ENCODE assay signal across 7 mouse cellular contexts in genomic region chr9:70543048-70543880, GRCm38 (mm10). TPM values are rescaled to one million over a fixed set of nuclear protein-coding genes. Genes with fewer than 3 reads are reported as not detected.
DNase-seq lines count a peak whose midpoint lies in the region; ATAC-seq lines count a peak whose summit lies in the region.

No protein-coding gene starts in this region.

- H3K9me3 ChIP-seq in embryonic facial prominence, embryonic 14.5 days (ENCODE audit: control insufficient read depth, low read length), result no peaks in the 10 kb centered on the region
- H3K9me3 ChIP-seq in hindbrain, embryonic 15.5 days, result no peaks in the 10 kb centered on the region
- H3K9me3 ChIP-seq in lung, embryonic 16.5 days (ENCODE audit: control insufficient read depth, low read length), result no peaks in the 10 kb centered on the region

- WGBS in embryonic facial prominence, embryonic 14.5 days, result 2% methylated on average over 34 of the region's 64 CpGs
- WGBS in hindbrain, embryonic 15.5 days, result under 1% methylated on average over 58 of the region's 64 CpGs
- under 1% methylated on average over 61 of the region's 64 CpGs for WGBS in lung, embryonic 16.5 days

- peak; percentile 56 for DNase-seq in ovary, adult 18-20 months (ENCODE audit: low spot score)
- DNase-seq in ovary, postnatal 10 days (ENCODE audit: low spot score), result no peak
- DNase-seq in ZHBTc4 (ENCODE audit: low read depth, low spot score), result peak; percentile 75
- peak; percentile 77 for DNase-seq in embryonic facial prominence, embryonic 14.5 days (ENCODE audit: low spot score)
- DNase-seq in right cerebral cortex, postnatal 36 days (ENCODE audit: low spot score in 2 of 2), result peak; percentile 37 to 42

- peak overlapping the region; percentile 99 for H3K27ac ChIP-seq in embryonic facial prominence, embryonic 14.5 days (replicated peaks; ENCODE audit: low read depth, low read length)
- H3K27ac ChIP-seq in hindbrain, embryonic 15.5 days (replicated peaks), result peak overlapping the region; percentile 98
- peak overlapping the region; percentile 98 for H3K27ac ChIP-seq in lung, embryonic 16.5 days (ENCODE audit: low read length)

- peak overlapping the region; percentile 88 for H3K4me2 ChIP-seq in embryonic facial prominence, embryonic 14.5 days (ENCODE audit: low read depth, low read length)
- peak overlapping the region; percentile 90 for H3K4me2 ChIP-seq in hindbrain, embryonic 15.5 days
- peak overlapping the region; percentile 53 for H3K4me2 ChIP-seq in lung, embryonic 16.5 days (ENCODE audit: low read depth, low read length)

- H3K4me1 ChIP-seq in embryonic facial prominence, embryonic 14.5 days (ENCODE audit: control insufficient read depth, insufficient read depth, low read length), result peaks cover 7% of the 10 kb centered on the region; the same call in 1 of the 2 replicates
- H3K4me1 ChIP-seq in hindbrain, embryonic 15.5 days (replicated peaks), result peaks cover 32% of the 10 kb centered on the region
- peaks cover 7% of the 10 kb centered on the region for H3K4me1 ChIP-seq in lung, embryonic 16.5 days (replicated peaks; ENCODE audit: control insufficient read depth, insufficient read depth, low read length)

- ATAC-seq in embryonic facial prominence, embryonic 14.5 days (ENCODE audit: low read depth), result peak; percentile 62
- peak; percentile 77 for ATAC-seq in hindbrain, embryonic 15.5 days (ENCODE audit: low FRiP score, low read depth)
- ATAC-seq in lung, embryonic 16.5 days (ENCODE audit: low read depth), result peak; percentile 80

- H3K27me3 ChIP-seq in embryonic facial prominence, embryonic 14.5 days (replicated peaks; ENCODE audit: control insufficient read depth, insufficient read depth, low read length), result no peaks in the 10 kb centered on the region
- H3K27me3 ChIP-seq in hindbrain, embryonic 15.5 days, result no peaks in the 10 kb centered on the region
- H3K27me3 ChIP-seq in lung, embryonic 16.5 days (ENCODE audit: control insufficient read depth, insufficient read depth, low read depth, low read length), result no peaks in the 10 kb centered on the region

- H3K36me3 ChIP-seq in embryonic facial prominence, embryonic 14.5 days (ENCODE audit: control insufficient read depth, insufficient read depth, low read length), result 0 out of 2 replicates have a peak, but pooled peaks cover 15% of the 10 kb centered on the region
- H3K36me3 ChIP-seq in hindbrain, embryonic 15.5 days, result no peaks in the 10 kb centered on the region
- H3K36me3 ChIP-seq in lung, embryonic 16.5 days (ENCODE audit: control insufficient read depth, insufficient read depth, low read length), result no peaks in the 10 kb centered on the region; the same call in 1 of the 2 replicates

- peak overlapping the region; percentile 96 for H3K9ac ChIP-seq in embryonic facial prominence, embryonic 14.5 days (ENCODE audit: low read depth, low read length)
- peak overlapping the region; percentile 95 for H3K9ac ChIP-seq in hindbrain, embryonic 15.5 days
- H3K9ac ChIP-seq in lung, embryonic 16.5 days (ENCODE audit: low read length), result peak overlapping the region; percentile 93

- H3K4me3 ChIP-seq in embryonic facial prominence, embryonic 14.5 days (ENCODE audit: low read depth, low read length), result peak overlapping the region; percentile 94
- H3K4me3 ChIP-seq in hindbrain, embryonic 15.5 days, result peak overlapping the region; percentile 82
- peak overlapping the region; percentile 88 for H3K4me3 ChIP-seq in lung, embryonic 16.5 days (ENCODE audit: low read length)

RNA-seq across cellular contexts. Expression of gene Sltm, which starts 0.7 kb away (rescaled TPM):
- polyA plus RNA-seq in embryonic facial prominence, embryonic 14.5 days (2014; fragmentation: Nextera tagmentation; extraction: Ambion mirVana), result 39.8 and 41.5 TPM in 2 replicates
- 58.4 and 59.0 TPM in 2 replicates for polyA plus RNA-seq in hindbrain, embryonic 15.5 days (2015; fragmentation: Nextera tagmentation; extraction: Ambion mirVana)
- polyA plus RNA-seq in lung, embryonic 16.5 days (2015; fragmentation: Nextera tagmentation; extraction: Ambion mirVana), result 48.7 and 51.6 TPM in 2 replicates

RNA-seq across cellular contexts. Expression of gene Rnf111, which starts 39.7 kb away (rescaled TPM):
- polyA plus RNA-seq in embryonic facial prominence, embryonic 14.5 days (2014; fragmentation: Nextera tagmentation; extraction: Ambion mirVana), result 24.6 and 25.7 TPM in 2 replicates
- 31.8 and 33.6 TPM in 2 replicates for polyA plus RNA-seq in hindbrain, embryonic 15.5 days (2015; fragmentation: Nextera tagmentation; extraction: Ambion mirVana)
- 24.1 and 25.2 TPM in 2 replicates for polyA plus RNA-seq in lung, embryonic 16.5 days (2015; fragmentation: Nextera tagmentation; extraction: Ambion mirVana)
